Mouse (Mus musculus) kidney, adult 2 months (tissue): ENCODE data around the gene Rars2. TPM values are rescaled to one million over a fixed set of nuclear protein-coding genes. Genes with fewer than 3 reads are reported as not detected.
"Not testable (repeated sequence)": the region's sequence is repeated elsewhere in the genome, so short reads cannot be mapped to it uniquely, and the experiment has no call there.

Source experiments
- DNase-seq: peaks from one replicate; pipeline ENCODE4 v3.0.0; 2021
- H3K27ac ChIP-seq: fragments of 200-500 bp; 2 replicates; pipeline ENCODE4 v1.5.1; 2012; ENCODE audit warnings: low read depth, low read length, control low read depth, inconsistent platforms; ENCODE audit not compliant: insufficient read depth
- H3K27me3 ChIP-seq: fragments of 200-500 bp; replicated peaks from 2 replicates; pipeline ENCODE4 v1.6.1; 2012; ENCODE audit warnings: mild to moderate bottlenecking, moderate library complexity, low read length, inconsistent platforms; ENCODE audit not compliant: control insufficient read depth, insufficient read depth
- H3K36me3 ChIP-seq: fragments of 200-500 bp; 2 replicates; pipeline ENCODE4 v1.6.1; 2012; ENCODE audit warnings: mild to moderate bottlenecking, moderate library complexity, low read length, inconsistent platforms; ENCODE audit not compliant: control insufficient read depth, insufficient read depth
- H3K4me1 ChIP-seq: fragments of 200-500 bp; 2 replicates; pipeline ENCODE4 v1.6.1; 2011; ENCODE audit warnings: low read length; ENCODE audit not compliant: control insufficient read depth, insufficient read depth
- H3K4me3 ChIP-seq: fragments of 200-500 bp; 2 replicates; pipeline ENCODE4 v1.5.1; 2011; ENCODE audit warnings: mild to moderate bottlenecking, low read depth, low read length, control low read depth; ENCODE audit not compliant: insufficient read depth
- CTCF ChIP-seq: fragments of 200-500 bp; conservative IDR thresholded peaks from 2 replicates; pipeline ENCODE4 v1.5.1; 2011; ENCODE audit warnings: low read depth, mild to moderate bottlenecking, control low read depth, low read length, moderate library complexity, mixed read lengths; ENCODE audit not compliant: insufficient read depth, insufficient read length
- POLR2A ChIP-seq: fragments of 200-500 bp; IDR thresholded peaks from one replicate; pipeline ENCODE4 v1.6.1; 2011; ENCODE audit warnings: low read depth, low read length, control low read depth
- WGBS: fragments of 180-500 bp; shearing (Covaris S2); methylation state at CpG from one replicate; pipeline ENCODE4 v1.1.7; 2018; 5-methylcytosine and 5-hydroxymethylcytosine counted together
- polyA plus RNA-seq: library from polyadenylated mRNA; depleted of rRNA; stranded (reverse); fragments of >200 nt; gene quantifications from 2 replicates; pipeline ENCODE4 v1.2.3, GENCODE M21; 2012; rRNA removed

Gene Rars2
- polyA plus RNA-seq, result 17.8 and 21.2 TPM in 2 replicates

DNA sequence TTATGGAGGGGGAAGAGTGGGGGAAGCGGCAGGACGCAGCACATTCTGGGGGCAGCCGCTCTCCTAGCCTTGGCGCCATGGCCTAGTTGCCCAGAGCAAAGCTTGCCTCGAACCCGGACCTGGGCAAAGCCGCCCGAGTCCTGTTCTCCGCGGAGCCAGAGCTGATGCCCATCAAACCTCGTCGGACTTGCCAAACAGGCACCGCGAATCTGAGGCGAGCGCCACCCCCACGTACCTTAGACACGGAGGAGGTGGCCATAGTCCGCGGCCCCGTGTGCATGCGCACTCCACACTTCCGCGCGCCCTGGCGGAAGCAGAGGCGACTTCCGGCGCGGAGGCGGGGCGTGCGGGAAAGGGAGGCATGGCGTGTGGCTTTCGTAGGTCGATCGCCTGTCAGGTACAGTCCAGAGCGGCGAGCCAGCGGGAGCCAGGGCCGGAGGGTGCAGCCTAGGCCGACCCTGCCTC, at the start of gene Rars2, which contains the start of gene Orc3:
Rars2 (plus strand) TSS at position 328 of the 465 bp plus-strand sequence.
Orc3 (minus strand) TSS at position 315 of the 465 bp plus-strand sequence.
- no peaks in the 10 kb centered on the region for H3K36me3 ChIP-seq
- H3K4me1 ChIP-seq, result peaks cover 6% of the 10 kb centered on the region; the same call in 1 of the 2 replicates
- H3K27ac ChIP-seq, result peak within 1 kb of the TSS; percentile 90
- no peaks in the 10 kb centered on the region for H3K27me3 ChIP-seq
- H3K4me3 ChIP-seq, result peak within 1 kb of the TSS; percentile 80
- no peak for TF ChIP-seq CTCF
- TF ChIP-seq POLR2A, result peak; percentile 51
- WGBS, result under 1% methylated on average over 42 of the region's 42 CpGs
- peak; percentile 96 for DNase-seq

DNA sequence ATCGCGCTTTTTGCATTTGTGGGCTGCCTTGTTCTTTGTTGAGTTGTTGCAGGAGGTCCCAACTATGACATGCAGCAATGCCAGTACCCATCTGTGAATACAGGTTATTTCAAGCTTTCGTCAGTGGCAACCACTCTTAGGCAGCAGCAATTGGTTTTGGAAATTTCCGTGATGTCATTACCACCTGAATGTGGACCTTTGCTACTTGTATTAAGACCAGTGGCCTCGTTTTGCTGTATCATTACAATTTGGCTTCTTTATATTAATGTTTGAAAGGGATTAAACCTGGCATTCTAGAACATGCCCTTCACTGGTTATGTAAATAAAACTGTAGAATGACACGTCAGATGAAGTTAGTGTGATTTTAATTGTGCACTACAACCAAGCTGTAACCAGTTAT, 48.5 kb upstream of the Rars2 start:
- WGBS, result 59% methylated on average over 6 of the region's 6 CpGs
- H3K27me3 ChIP-seq, result no peaks in the 10 kb centered on the region
- peaks cover 17% of the 10 kb centered on the region for H3K36me3 ChIP-seq
- no peak for TF ChIP-seq POLR2A
- peak overlapping the region; percentile 86 for H3K27ac ChIP-seq
- H3K4me1 ChIP-seq, result peaks cover 3% of the 10 kb centered on the region; the same call in 1 of the 2 replicates
- no peak overlapping the region for H3K4me3 ChIP-seq
- peak; percentile 50 for DNase-seq

DNA sequence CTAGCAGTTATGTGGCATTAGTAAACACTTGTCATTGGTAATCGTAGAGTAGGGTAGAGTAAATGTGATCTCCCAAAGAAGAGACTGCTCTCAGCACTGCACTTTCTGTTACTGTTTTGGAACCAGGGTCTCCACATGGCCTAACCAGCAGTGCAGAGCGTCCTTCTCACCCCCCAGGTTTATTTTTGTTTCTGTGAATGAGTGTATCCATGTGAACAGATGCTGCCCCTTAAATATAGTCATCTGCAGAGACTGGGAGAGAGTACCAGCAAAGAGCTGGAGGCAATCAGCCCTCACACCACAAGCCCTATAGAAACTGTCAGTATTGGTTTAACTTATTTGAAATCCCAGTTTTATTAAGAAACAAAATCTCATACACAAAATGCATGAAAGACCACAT, 41.9 kb upstream of the Rars2 start:
- 73% methylated on average over 2 of the region's 2 CpGs for WGBS
- no peak for DNase-seq
- H3K27ac ChIP-seq, result 0 out of 2 replicates have a peak overlapping the region, but pooled peaks have one; percentile 16
- H3K4me3 ChIP-seq, result no peak overlapping the region
- peaks cover 20% of the 10 kb centered on the region for H3K36me3 ChIP-seq
- H3K4me1 ChIP-seq, result peaks cover 3% of the 10 kb centered on the region; the same call in 1 of the 2 replicates
- TF ChIP-seq POLR2A (no peak), CTCF (no peak)
- no peaks in the 10 kb centered on the region for H3K27me3 ChIP-seq

DNA sequence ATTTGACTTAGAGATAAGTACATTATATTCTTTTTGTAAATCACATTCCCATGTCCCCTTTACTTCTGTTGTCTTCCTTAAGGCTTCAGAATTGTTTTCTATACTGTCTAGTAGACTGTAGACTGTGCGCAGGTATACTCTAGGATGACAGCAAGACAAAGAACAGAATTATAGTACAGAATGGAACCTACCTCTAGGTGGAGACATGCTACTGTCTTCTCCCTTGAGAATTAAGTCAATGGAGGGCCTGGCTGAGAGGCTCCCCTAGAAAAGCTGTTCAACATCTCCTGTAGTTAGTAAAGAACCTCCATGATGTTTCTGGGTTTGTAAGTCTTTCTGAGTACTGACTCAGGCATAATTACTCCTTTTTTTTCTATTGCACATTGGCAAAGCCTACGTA, 37.7 kb upstream of the Rars2 start:
- Histone ChIP-seq H3K36me3 (peaks cover 14% of the 10 kb centered on the region), H3K27me3 (no peaks in the 10 kb centered on the region), H3K4me3 (no peak overlapping the region), H3K4me1 (peaks cover 3% of the 10 kb centered on the region; the same call in 1 of the 2 replicates), H3K27ac (no peak overlapping the region)
- DNase-seq, result peak; percentile 40
- TF ChIP-seq POLR2A, result no peak
- TF ChIP-seq CTCF, result no peak
- 97% methylated on average over 2 of the region's 2 CpGs for WGBS

DNA sequence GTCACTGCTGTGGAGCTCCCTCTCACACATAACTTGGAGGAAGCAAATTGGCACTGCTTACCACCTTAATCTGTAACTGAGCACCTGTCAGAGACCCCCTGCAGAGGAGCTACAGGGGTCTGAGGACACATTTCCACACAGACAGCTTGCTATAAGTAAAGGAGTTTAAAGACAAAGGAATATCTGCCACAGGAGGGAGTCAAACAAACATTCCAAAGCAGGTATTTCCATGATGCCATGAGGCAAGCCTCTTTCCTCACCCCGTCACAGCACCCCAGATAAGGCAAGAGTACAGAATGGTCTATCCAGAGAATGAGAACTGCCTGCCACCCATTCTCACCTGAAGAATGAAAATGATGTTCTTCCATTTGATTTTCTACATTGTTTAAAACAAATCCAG, 35.5 kb upstream of the Rars2 start:
- peak; percentile 52 for DNase-seq
- peaks cover 11% of the 10 kb centered on the region for H3K36me3 ChIP-seq
- peaks cover 12% of the 10 kb centered on the region for H3K4me1 ChIP-seq
- no peak for TF ChIP-seq POLR2A
- no peak for TF ChIP-seq CTCF
- H3K4me3 ChIP-seq, result no peak overlapping the region
- 53% methylated on average over 1 of the region's 1 CpGs for WGBS
- H3K27me3 ChIP-seq, result no peaks in the 10 kb centered on the region
- no peak overlapping the region for H3K27ac ChIP-seq

DNA sequence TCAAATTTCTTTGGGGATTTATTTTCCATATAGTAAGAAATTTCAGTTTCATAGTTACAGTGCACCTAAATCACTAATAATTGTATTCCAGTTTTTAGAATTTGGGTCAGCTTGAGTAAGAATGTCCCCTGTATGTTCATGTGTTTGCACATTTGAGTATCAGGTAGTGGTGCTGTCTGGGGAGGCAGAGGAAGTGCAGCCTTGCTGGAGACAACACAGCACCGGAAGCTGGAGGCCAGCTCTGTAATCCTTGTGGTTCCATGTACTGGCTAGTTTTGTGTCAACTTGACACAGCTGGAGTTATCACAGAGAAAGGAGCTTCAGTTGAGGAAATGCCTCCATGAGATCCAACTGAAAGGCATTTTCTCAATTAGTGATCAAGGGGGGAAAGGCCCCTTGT, 33.3 kb upstream of the Rars2 start:
- not testable (repeated sequence) for DNase-seq, H3K27me3 ChIP-seq, H3K27ac ChIP-seq, H3K4me3 ChIP-seq, H3K36me3 ChIP-seq
- H3K4me1 ChIP-seq, result peaks cover 17% of the 10 kb centered on the region
- 76% methylated on average over 1 of the region's 1 CpGs for WGBS

DNA sequence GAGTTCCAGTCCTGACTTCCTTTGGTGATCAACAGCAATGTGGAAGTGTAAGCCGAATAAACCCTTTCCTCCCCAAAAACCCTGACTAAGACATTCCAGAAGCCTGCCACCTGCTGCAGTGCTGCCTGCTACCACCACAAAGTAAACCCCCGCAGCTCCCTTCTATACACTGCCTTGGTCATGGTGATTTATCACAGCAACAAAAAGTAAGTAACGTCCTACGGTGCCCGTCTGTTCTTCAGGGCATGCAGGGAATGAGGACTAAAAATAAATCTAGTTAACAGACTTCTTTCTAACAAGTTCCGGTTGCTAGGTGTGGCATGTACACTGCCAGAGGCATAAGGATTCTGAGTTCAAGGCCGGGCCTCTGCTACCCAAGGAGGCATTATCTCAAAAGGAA, 32.8 kb upstream of the Rars2 start:
- peaks cover 17% of the 10 kb centered on the region for H3K4me1 ChIP-seq
- no peak for DNase-seq
- no peaks in the 10 kb centered on the region for H3K27me3 ChIP-seq
- H3K27ac ChIP-seq, result no peak overlapping the region
- no peak overlapping the region for H3K4me3 ChIP-seq
- H3K36me3 ChIP-seq, result peaks cover 7% of the 10 kb centered on the region
- TF ChIP-seq CTCF, result no peak
- TF ChIP-seq POLR2A, result no peak
- 52% methylated on average over 7 of the region's 7 CpGs for WGBS
